Mouse (Mus musculus) forebrain, postnatal 0 days (tissue): ENCODE measurements at regions not wholly inside any gene's neighbourhood (a gene's known extent, or its start where the extent isn't known, plus 50 kb on each side); places are given as distances from the start of the nearest gene placed in this dataset.

Experiments
- ATAC-seq: fragments of 200-750 bp; cut with Nextera tagmentation; 2 replicates; pipeline ENCODE4 v1.8.0; 2017; ENCODE audit warnings: mild to moderate bottlenecking, moderate library complexity
- DNase-seq: peaks from one replicate; pipeline ENCODE4 v3.0.0-alpha.2; 2015
- H3K27ac ChIP-seq: fragments of 300-500 bp; sonication (generic); 2 replicates; pipeline ENCODE4 v1.5.1; 2014; ENCODE audit warnings: low read depth, mild to moderate bottlenecking, antibody characterized with exemption, low read length, moderate library complexity, mixed read lengths
- H3K27me3 ChIP-seq: fragments of 300-500 bp; sonication (generic); 2 replicates; pipeline ENCODE4 v1.6.1; 2014; ENCODE audit warnings: mild to moderate bottlenecking, low read length, mixed read lengths; ENCODE audit not compliant: insufficient read depth
- H3K36me3 ChIP-seq: fragments of 300-500 bp; sonication (generic); 2 replicates; pipeline ENCODE4 v1.6.1; 2014; ENCODE audit warnings: mild to moderate bottlenecking, moderate library complexity; ENCODE audit not compliant: insufficient read depth
- H3K4me1 ChIP-seq: fragments of 300-500 bp; sonication (generic); 2 replicates; pipeline ENCODE4 v1.6.1; 2014; ENCODE audit warnings: antibody characterized with exemption; ENCODE audit not compliant: insufficient read depth
- H3K4me2 ChIP-seq: fragments of 300-500 bp; sonication (generic); 2 replicates; pipeline ENCODE4 v1.6.1; 2014; ENCODE audit warnings: low read depth, mild to moderate bottlenecking, moderate library complexity
- H3K4me3 ChIP-seq: fragments of 300-500 bp; sonication (generic); 2 replicates; pipeline ENCODE4 v1.5.1; 2014; ENCODE audit warnings: low read depth, low read length, mixed read lengths
- H3K9ac ChIP-seq: fragments of 300-500 bp; sonication (generic); 2 replicates; pipeline ENCODE4 v1.6.1; 2014; ENCODE audit warnings: mild to moderate bottlenecking
- H3K9me3 ChIP-seq: fragments of 300-500 bp; sonication (generic); 2 replicates; pipeline ENCODE4 v1.6.1; 2016; ENCODE audit warnings: low read length
- CTCF ChIP-seq: sonication (generic); IDR thresholded peaks from 2 replicates; pipeline ENCODE4 v1.5.1; 2016; ENCODE audit warnings: antibody characterized with exemption, control low read depth, low read depth
- WGBS: fragments of 180-500 bp; shearing (Covaris S2); extraction: QIAGEN DNeasy Blood & Tissue Kit; methylation state at CpG from one replicate; pipeline ENCODE4 v1.1.7; 2014; 5-methylcytosine and 5-hydroxymethylcytosine counted together

GRCm38 (mm10) chr10:92170856-92171255 lies 551.4 kb downstream of the Nedd1 start:
- Histone ChIP-seq H3K36me3 (no peaks in the 10 kb centered on the region), H3K27me3 (peaks cover under 1% of the 10 kb centered on the region; the same call in 1 of the 2 replicates), H3K4me3 (no peak overlapping the region), H3K27ac (no peak overlapping the region), H3K4me2 (peak overlapping the region; percentile 26), H3K4me1 (0 out of 2 replicates have a peak, but pooled peaks cover 4% of the 10 kb centered on the region), H3K9me3 (no peaks in the 10 kb centered on the region), H3K9ac (no peak overlapping the region)
- 40% methylated on average over 8 of the region's 8 CpGs for WGBS
- no peak for ATAC-seq
- peak; percentile 38 for DNase-seq
- TF ChIP-seq CTCF = no peak

- H3K27ac ChIP-seq = no peak overlapping the region; the same call in 1 of the 2 replicates
- H3K9me3 ChIP-seq = no peaks in the 10 kb centered on the region
- no peak overlapping the region for H3K9ac ChIP-seq
- 42% methylated on average over 2 of the region's 2 CpGs for WGBS
- H3K4me2 ChIP-seq = no peak overlapping the region
- 0 out of 2 replicates have a peak, but pooled peaks cover 4% of the 10 kb centered on the region for H3K4me1 ChIP-seq
- ATAC-seq = no peak
- no peak for TF ChIP-seq CTCF
- H3K36me3 ChIP-seq = no peaks in the 10 kb centered on the region
- H3K4me3 ChIP-seq = no peak overlapping the region
- DNase-seq = no peak
- peaks cover 4% of the 10 kb centered on the region; the same call in 1 of the 2 replicates for H3K27me3 ChIP-seq
Observed at GRCm38 (mm10) chr10:92166057-92166456, 556.2 kb downstream of the Nedd1 start.

- 17% methylated on average over 5 of the region's 5 CpGs for WGBS
- no peaks in the 10 kb centered on the region for H3K4me1 ChIP-seq
- H3K4me2 ChIP-seq = peak overlapping the region; percentile 63
- no peaks in the 10 kb centered on the region for H3K9me3 ChIP-seq
- no peaks in the 10 kb centered on the region for H3K36me3 ChIP-seq
- peak overlapping the region; percentile 49 for H3K9ac ChIP-seq
- no peak for TF ChIP-seq CTCF
- ATAC-seq (peak; percentile 54), DNase-seq (peak; percentile 48)
- peaks cover 4% of the 10 kb centered on the region; the same call in 1 of the 2 replicates for H3K27me3 ChIP-seq
- peak overlapping the region; percentile 49 for H3K4me3 ChIP-seq
- peak overlapping the region; percentile 62; the same call in 1 of the 2 replicates for H3K27ac ChIP-seq
Observed at GRCm38 (mm10) chr10:92164991-92165390, 557.2 kb downstream of the Nedd1 start.

GRCm38 (mm10) chr10:92164648-92164960 lies 557.6 kb downstream of the Nedd1 start:
- no peaks in the 10 kb centered on the region for H3K9me3 ChIP-seq
- peaks cover 4% of the 10 kb centered on the region; the same call in 1 of the 2 replicates for H3K27me3 ChIP-seq
- H3K4me3 ChIP-seq = peak overlapping the region; percentile 49
- 15% methylated on average over 3 of the region's 3 CpGs for WGBS
- DNase-seq = no peak
- TF ChIP-seq CTCF = no peak
- H3K4me2 ChIP-seq = peak overlapping the region; percentile 63
- H3K36me3 ChIP-seq = no peaks in the 10 kb centered on the region
- H3K4me1 ChIP-seq = no peaks in the 10 kb centered on the region
- peak overlapping the region; percentile 49 for H3K9ac ChIP-seq
- ATAC-seq = no peak
- peak overlapping the region; percentile 62; the same call in 1 of the 2 replicates for H3K27ac ChIP-seq

GRCm38 (mm10) chr10:92163851-92164647 lies 558.2 kb downstream of the Nedd1 start:
- Histone ChIP-seq H3K27me3 (peaks cover 4% of the 10 kb centered on the region; the same call in 1 of the 2 replicates), H3K9ac (peak overlapping the region; percentile 49), H3K4me3 (peak overlapping the region; percentile 49), H3K9me3 (no peaks in the 10 kb centered on the region), H3K4me1 (no peaks in the 10 kb centered on the region), H3K36me3 (no peaks in the 10 kb centered on the region), H3K4me2 (peak overlapping the region; percentile 63), H3K27ac (peak overlapping the region; percentile 62; the same call in 1 of the 2 replicates)
- ATAC-seq (no peak), DNase-seq (peak; percentile 50)
- WGBS = 15% methylated on average over 12 of the region's 12 CpGs
- no peak for TF ChIP-seq CTCF

GRCm38 (mm10) chr10:92163071-92163504 lies 559.1 kb downstream of the Nedd1 start:
- ATAC-seq = no peak
- no peak for TF ChIP-seq CTCF
- H3K4me3 ChIP-seq = peak overlapping the region; percentile 49
- H3K27me3 ChIP-seq = peaks cover 4% of the 10 kb centered on the region; the same call in 1 of the 2 replicates
- H3K27ac ChIP-seq = peak overlapping the region; percentile 77; the same call in 1 of the 2 replicates
- peak overlapping the region; percentile 63 for H3K4me2 ChIP-seq
- peak; percentile 58 for DNase-seq
- WGBS = 3% methylated on average over 7 of the region's 7 CpGs
- H3K9ac ChIP-seq = peak overlapping the region; percentile 49
- no peaks in the 10 kb centered on the region for H3K36me3 ChIP-seq
- no peaks in the 10 kb centered on the region for H3K4me1 ChIP-seq
- H3K9me3 ChIP-seq = no peaks in the 10 kb centered on the region

GRCm38 (mm10) chr10:92162473-92163011 lies 559.7 kb downstream of the Nedd1 start:
- Histone ChIP-seq H3K4me3 (peak overlapping the region; percentile 49), H3K36me3 (no peaks in the 10 kb centered on the region), H3K27me3 (peaks cover 4% of the 10 kb centered on the region; the same call in 1 of the 2 replicates), H3K27ac (peak overlapping the region; percentile 77), H3K4me2 (peak overlapping the region; percentile 63), H3K4me1 (no peaks in the 10 kb centered on the region), H3K9me3 (no peaks in the 10 kb centered on the region), H3K9ac (peak overlapping the region; percentile 49)
- DNase-seq = no peak
- no peak for TF ChIP-seq CTCF
- ATAC-seq = peak; percentile 46; the same call in 1 of the 2 replicates
- under 1% methylated on average over 29 of the region's 29 CpGs for WGBS
